Mouse (Mus musculus): ENCODE measurements around the gene Phc2.
A peak's percentile ranks its signal among the peaks of the same experiment; 100 is the strongest.

- no peak for TF ChIP-seq EP300 (optimal IDR thresholded peaks at IDR 0.05)
- TF ChIP-seq CTCF (IDR thresholded peaks at IDR 0.05; ENCODE audit: low read depth) = peak; percentile 56
These were observed 65.6 kb downstream of the Phc2 start for GRCm38 (mm10) chr4:128720110-128720509.

Data from stomach, postnatal 0 days (tissue).